In genomic region chr5:122106212-122106611, GRCm38 (mm10) we compare ENCODE assay signal across 21 mouse cellular contexts. TPM values are rescaled to one million over a fixed set of nuclear protein-coding genes. Genes with fewer than 3 reads are reported as not detected.
DNase-seq lines count a peak whose midpoint lies in the region; ATAC-seq and TF ChIP-seq lines count a peak whose summit lies in the region.
"Had no signal": no experiment of that assay in that cellular context is flagged by ENCODE, and none has a peak within 500 bp of the region (broad histone marks: within the 10 kb centered on the region; RNA-seq: fewer than 3 reads in every experiment).

No protein-coding gene starts in this region.

- no peaks in the 10 kb centered on the region for H3K27me3 ChIP-seq in heart, adult 2 months (ENCODE audit: control insufficient read depth, insufficient read depth, low read length)
- peaks cover 8% of the 10 kb centered on the region for H3K27me3 ChIP-seq in heart, embryonic 12.5 days (replicated peaks)
- peaks cover 22% of the 10 kb centered on the region for H3K27me3 ChIP-seq in heart, embryonic 13.5 days (replicated peaks)
- no peaks in the 10 kb centered on the region for H3K27me3 ChIP-seq in heart, postnatal 0 days (ENCODE audit: control insufficient read depth, insufficient read depth, low read length)

- H3K4me1 ChIP-seq in heart, adult 2 months (ENCODE audit: control insufficient read depth, insufficient read depth, low read length) = no peaks in the 10 kb centered on the region
- H3K4me1 ChIP-seq in heart, embryonic 12.5 days (replicated peaks) = peaks cover 17% of the 10 kb centered on the region
- peaks cover 25% of the 10 kb centered on the region for H3K4me1 ChIP-seq in heart, embryonic 13.5 days
- no peaks in the 10 kb centered on the region for H3K4me1 ChIP-seq in heart, postnatal 0 days (ENCODE audit: control insufficient read depth, insufficient read depth)

- WGBS in heart, adult 2 months = 70% methylated on average over 6 of the region's 6 CpGs
- 66% methylated on average over 6 of the region's 6 CpGs for WGBS in heart, embryonic 12.5 days
- WGBS in heart, embryonic 13.5 days = 65% methylated on average over 6 of the region's 6 CpGs
- WGBS in heart, postnatal 0 days = 60% methylated on average over 6 of the region's 6 CpGs

- no peak overlapping the region for H3K9ac ChIP-seq in heart, adult 2 months (ENCODE audit: low read depth, low read length)
- H3K9ac ChIP-seq in heart, embryonic 12.5 days = peak overlapping the region; percentile 67
- H3K9ac ChIP-seq in heart, embryonic 13.5 days = peak overlapping the region; percentile 96
- H3K9ac ChIP-seq in heart, postnatal 0 days (replicated peaks; ENCODE audit: low read depth, low read length) = peak overlapping the region; percentile 29; the same call in 1 of the 2 replicates
- H3K9ac ChIP-seq: embryonic facial prominence, embryonic 13.5 days; forebrain, embryonic 13.5 days; hindbrain, embryonic 12.5 days had no signal

- H3K27ac ChIP-seq in heart, adult 2 months = no peak overlapping the region
- peak overlapping the region; percentile 98 for H3K27ac ChIP-seq in heart, embryonic 12.5 days (ENCODE audit: poor library complexity, severe bottlenecking)
- H3K27ac ChIP-seq in heart, embryonic 13.5 days (replicated peaks) = peak overlapping the region; percentile 99
- peak overlapping the region; percentile 99 for H3K27ac ChIP-seq in heart, postnatal 0 days (ENCODE audit: low read depth)
- H3K27ac ChIP-seq: embryonic facial prominence, embryonic 13.5 days; forebrain, embryonic 13.5 days; hindbrain, embryonic 12.5 days had no signal

- no peak overlapping the region for H3K4me3 ChIP-seq in heart, adult 2 months
- H3K4me3 ChIP-seq in heart, embryonic 12.5 days = peak overlapping the region; percentile 58
- H3K4me3 ChIP-seq in heart, embryonic 13.5 days = peak overlapping the region; percentile 57
- peak overlapping the region; percentile 61 for H3K4me3 ChIP-seq in heart, postnatal 0 days (ENCODE audit: low read depth, low read length)
- H3K4me3 ChIP-seq: embryonic facial prominence, embryonic 13.5 days; forebrain, embryonic 13.5 days; hindbrain, embryonic 12.5 days had no signal

- peak overlapping the region; percentile 79 for H3K4me2 ChIP-seq in heart, embryonic 12.5 days
- peak overlapping the region; percentile 75 for H3K4me2 ChIP-seq in heart, embryonic 13.5 days
- H3K4me2 ChIP-seq in heart, postnatal 0 days (ENCODE audit: low read depth, low read length) = peak overlapping the region; percentile 68
- H3K4me2 ChIP-seq: embryonic facial prominence, embryonic 13.5 days; forebrain, embryonic 13.5 days; hindbrain, embryonic 12.5 days had no signal

- peak; percentile 60 for TF ChIP-seq POLR2A in heart, adult 2 months (IDR thresholded peaks at IDR 0.05; ENCODE audit: insufficient read depth, low read depth, low read length)

- H3K36me3 ChIP-seq in heart, adult 2 months (ENCODE audit: control insufficient read depth, insufficient read depth, low read length) = no peaks in the 10 kb centered on the region
- peaks cover 53% of the 10 kb centered on the region for H3K36me3 ChIP-seq in heart, embryonic 12.5 days
- peaks cover 61% of the 10 kb centered on the region for H3K36me3 ChIP-seq in heart, embryonic 13.5 days
- peaks cover 43% of the 10 kb centered on the region for H3K36me3 ChIP-seq in heart, postnatal 0 days (replicated peaks; ENCODE audit: control insufficient read depth, insufficient read depth, low read length)
- H3K36me3 ChIP-seq: embryonic facial prominence, embryonic 13.5 days; hindbrain, embryonic 12.5 days had no signal

- TF ChIP-seq CTCF in heart, adult 2 months (IDR thresholded peaks at IDR 0.05) = no peak; the same call in 1 of the 2 replicates
- no peak for TF ChIP-seq CTCF in heart, postnatal 0 days (IDR thresholded peaks at IDR 0.05; ENCODE audit: low read depth)

- no peak for ATAC-seq in heart, embryonic 12.5 days (ENCODE audit: insufficient number of reproducible peaks, low FRiP score)
- ATAC-seq in heart, embryonic 13.5 days (ENCODE audit: extremely low read depth, insufficient number of reproducible peaks, low FRiP score, low TSS enrichment) = no peak
- ATAC-seq in heart, postnatal 0 days (ENCODE audit: insufficient read depth, low read depth) = no peak
- ATAC-seq: forebrain, embryonic 13.5 days; hindbrain, embryonic 16.5 days; inflammation-experienced regulatory T-cells, adult 6 months; intestine, postnatal 0 days had no signal

- no peaks in the 10 kb centered on the region for H3K79me2 ChIP-seq in heart, adult 2 months (replicated peaks; ENCODE audit: control insufficient read depth, insufficient read depth, low read length)

- no peaks in the 10 kb centered on the region for H3K9me3 ChIP-seq in heart, embryonic 12.5 days (replicated peaks)
- H3K9me3 ChIP-seq in heart, embryonic 13.5 days = no peaks in the 10 kb centered on the region
- no peaks in the 10 kb centered on the region for H3K9me3 ChIP-seq in heart, postnatal 0 days (replicated peaks; ENCODE audit: control insufficient read depth, low read length)
- H3K9me3 ChIP-seq: embryonic facial prominence, embryonic 13.5 days; forebrain, embryonic 13.5 days; hindbrain, embryonic 12.5 days had no signal

- intact Hi-C loops in heart, adult 2 months (cut with DNase I) = no loop called here
- intact Hi-C loops in heart, postnatal 36 days (cut with DNase I) = no loop called here

- TF ChIP-seq EP300 in heart, adult 2 months (IDR thresholded peaks at IDR 0.05; ENCODE audit: insufficient read depth, low read depth, low read length) = no peak
- no peak; the same call in 1 of the 2 replicates for TF ChIP-seq EP300 in heart, postnatal 0 days (IDR thresholded peaks at IDR 0.05; ENCODE audit: low read depth)

- peak in 1 of 2 experiments; percentile 37 for DNase-seq in heart, adult 2 months
- no peak for DNase-seq in heart, postnatal 36 days
- DNase-seq in heart, postnatal 0 days (ENCODE audit: low spot score) = no peak
- no peak for DNase-seq in frontal cortex, adult 2 months (ENCODE audit: extremely low spot score in 1 of 2, low spot score in 1 of 2)
- no peak for DNase-seq in adrenal gland, postnatal 25 days
- DNase-seq: adrenal gland, postnatal 10 days; cerebellum, adult 11-12 months; cerebellum, adult 9-10 months; cerebellum, postnatal 25 days; gastrocnemius, postnatal 10 days; kidney, adult 8-10 months had no signal

RNA-seq across cellular contexts. Expression of gene Myl2, which starts 5.5 kb away (rescaled TPM):
- over 10,000 TPM; 18,797 to 22,206 TPM for total RNA-seq in heart, adult 2 months (2021)
- polyA plus RNA-seq in heart, adult 2 months (2012; rRNA removed) = 7,725 and 11,177 TPM in 2 replicates
- total RNA-seq in heart, postnatal 36 days (2021) = over 10,000 TPM; 18,107 to 20,333 TPM
- 7,161 and 7,647 TPM in 2 replicates for polyA plus RNA-seq in heart, embryonic 12.5 days (2016; fragmentation: Nextera tagmentation; extraction: Ambion mirVana)
- 7,724 and 9,145 TPM in 2 replicates for polyA plus RNA-seq in heart, embryonic 13.5 days (2015; fragmentation: Nextera tagmentation; extraction: Ambion mirVana)
- 7,568 and 8,637 TPM in 2 replicates for total RNA-seq in heart, postnatal 0 days (2014; rRNA removed; ENCODE audit: low replicate concordance)
- 15,488 and 15,525 TPM in 2 replicates for polyA plus RNA-seq in heart, postnatal 0 days (2015; fragmentation: Nextera tagmentation; extraction: Ambion mirVana)
- polyA plus RNA-seq in frontal cortex, adult 2 months (2012; rRNA removed) = 1.8 TPM in 2 replicates
- not detected in 2 replicates for total RNA-seq in adrenal gland, postnatal 25 days (2021)
- polyA plus RNA-seq: embryonic facial prominence, embryonic 13.5 days; intestine, postnatal 0 days had no signal

RNA-seq across cellular contexts. Expression of gene Ccdc63, which starts 34.4 kb away (rescaled TPM):
- under 1 TPM in 1 of 2 experiments, not detected in 1; 0.16 TPM for total RNA-seq in heart, adult 2 months (2021)
- polyA plus RNA-seq in heart, adult 2 months (2012; rRNA removed) = 0.08 and 0.12 TPM in 2 replicates
- total RNA-seq in heart, postnatal 36 days (2021) = not detected
- 0.33 and 0.42 TPM in 2 replicates for polyA plus RNA-seq in heart, embryonic 12.5 days (2016; fragmentation: Nextera tagmentation; extraction: Ambion mirVana)
- polyA plus RNA-seq in heart, embryonic 13.5 days (2015; fragmentation: Nextera tagmentation; extraction: Ambion mirVana) = 0.36 TPM in 1 of 2 replicates, not detected in the other
- not detected in 2 replicates for total RNA-seq in heart, postnatal 0 days (2014; rRNA removed; ENCODE audit: low replicate concordance)
- 0.26 and 0.27 TPM in 2 replicates for polyA plus RNA-seq in heart, postnatal 0 days (2015; fragmentation: Nextera tagmentation; extraction: Ambion mirVana)
- 0.42 and 1.2 TPM in 2 replicates for polyA plus RNA-seq in frontal cortex, adult 2 months (2012; rRNA removed)
- not detected in 2 replicates for total RNA-seq in adrenal gland, postnatal 25 days (2021)
- total RNA-seq: adrenal gland, postnatal 10 days; gastrocnemius, postnatal 10 days; heart, postnatal 14 days had no signal
- polyA plus RNA-seq: embryonic facial prominence, embryonic 13.5 days; forebrain, embryonic 13.5 days; hindbrain, embryonic 12.5 days; intestine, postnatal 0 days; kidney, embryonic 16.5 days had no signal

RNA-seq across cellular contexts. Expression of gene Ppp1cc, which starts 51.9 kb away (rescaled TPM):
- 100 to 1,000 TPM; 101 to 127 TPM for total RNA-seq in heart, adult 2 months (2021)
- polyA plus RNA-seq in heart, adult 2 months (2012; rRNA removed) = 59.7 and 87.8 TPM in 2 replicates
- 100 to 1,000 TPM; 118 to 125 TPM for total RNA-seq in heart, postnatal 36 days (2021)
- polyA plus RNA-seq in heart, embryonic 12.5 days (2016; fragmentation: Nextera tagmentation; extraction: Ambion mirVana) = 222 and 230 TPM in 2 replicates
- 190 and 219 TPM in 2 replicates for polyA plus RNA-seq in heart, embryonic 13.5 days (2015; fragmentation: Nextera tagmentation; extraction: Ambion mirVana)
- 199 and 295 TPM in 2 replicates for total RNA-seq in heart, postnatal 0 days (2014; rRNA removed; ENCODE audit: low replicate concordance)
- polyA plus RNA-seq in heart, postnatal 0 days (2015; fragmentation: Nextera tagmentation; extraction: Ambion mirVana) = 146 and 157 TPM in 2 replicates
- polyA plus RNA-seq in frontal cortex, adult 2 months (2012; rRNA removed) = 365 and 386 TPM in 2 replicates
- 182 and 186 TPM in 2 replicates for total RNA-seq in adrenal gland, postnatal 25 days (2021)

RNA-seq across cellular contexts. Expression of gene Cux2, which starts 56.3 kb away (rescaled TPM):
- 10 to 100 TPM; 18.1 to 18.4 TPM for total RNA-seq in heart, adult 2 months (2021)
- polyA plus RNA-seq in heart, adult 2 months (2012; rRNA removed) = 11.4 and 16.7 TPM in 2 replicates
- 10 to 100 TPM; 21.6 to 26.8 TPM for total RNA-seq in heart, postnatal 36 days (2021)
- 7.6 and 10.1 TPM in 2 replicates for polyA plus RNA-seq in heart, embryonic 12.5 days (2016; fragmentation: Nextera tagmentation; extraction: Ambion mirVana)
- 4.5 and 4.8 TPM in 2 replicates for polyA plus RNA-seq in heart, embryonic 13.5 days (2015; fragmentation: Nextera tagmentation; extraction: Ambion mirVana)
- total RNA-seq in heart, postnatal 0 days (2014; rRNA removed; ENCODE audit: low replicate concordance) = 3.3 and 9.5 TPM in 2 replicates
- polyA plus RNA-seq in heart, postnatal 0 days (2015; fragmentation: Nextera tagmentation; extraction: Ambion mirVana) = 1.3 and 1.4 TPM in 2 replicates
- polyA plus RNA-seq in frontal cortex, adult 2 months (2012; rRNA removed) = 65.9 and 80.2 TPM in 2 replicates
- 20.9 and 29.8 TPM in 2 replicates for total RNA-seq in adrenal gland, postnatal 25 days (2021)

Comparison
In these comparisons a context has a peak if more than half of its experiments do, and no peak if none do; other contexts are left out.
1. RNA of gene Myl2, which starts 5.5 kb away (polyA plus RNA-seq): 15,488 to 15,525 TPM in heart, postnatal 0 days, 7,725 to 11,177 TPM in heart, adult 2 months, 7,724 to 9,145 TPM in heart, embryonic 13.5 days and 7,161 to 7,647 TPM in heart, embryonic 12.5 days; 1.8 TPM in frontal cortex, adult 2 months; every median in the first group is over 1,000 times any median in the second.
2. Peak in every context shown above with its lines, with median percentiles within 50 percentile points of each other: H3K4me2 ChIP-seq.